Mouse (Mus musculus) MEL (cell line): Measurements from ENCODE around the gene Flna.

ENCODE experiments used
- CTCF ChIP-seq, 3 experiments: IDR thresholded peaks in 2 of 3; conservative IDR thresholded peaks in 1 of 3; 2 replicates each; pipeline ENCODE4 v1.5.1; 2011 to 2012; ENCODE audit warnings: low read length in 3 of 3, low read depth in 2 of 3, mild to moderate bottlenecking in 2 of 3, improper control_type of control experiment in 1 of 3, inconsistent platforms in 1 of 3, mixed read lengths in 1 of 3, moderate library complexity in 1 of 3; ENCODE audit not compliant: control insufficient read depth in 1 of 3, insufficient read depth in 1 of 3, poor library complexity in 1 of 3, severe bottlenecking in 1 of 3
- E2F4 ChIP-seq: IDR thresholded peaks from 2 replicates; pipeline ENCODE4 v1.6.1; 2011; ENCODE audit warnings: low read depth, low read length, improper control_type of control experiment, borderline replicate concordance
- POLR2A ChIP-seq, 2 experiments: IDR thresholded peaks; 2 replicates each; pipeline ENCODE4 v1.6.1; 2011 to 2012; ENCODE audit warnings: low read length in 2 of 2, mild to moderate bottlenecking in 2 of 2, control low read depth in 1 of 2, improper control_type of control experiment in 1 of 2, low read depth in 1 of 2, moderate library complexity in 1 of 2; ENCODE audit not compliant: control insufficient read depth in 1 of 2, insufficient read depth in 1 of 2, poor library complexity in 1 of 2
- UBTF ChIP-seq: IDR thresholded peaks from 2 replicates; pipeline ENCODE4 v1.6.1; 2012; ENCODE audit warnings: low read depth, mild to moderate bottlenecking, inconsistent platforms, low read length, improper control_type of control experiment, moderate library complexity, borderline replicate concordance; ENCODE audit not compliant: insufficient read depth
- ZKSCAN1 ChIP-seq: IDR thresholded peaks from 2 replicates; pipeline ENCODE4 v1.6.1; 2012; ENCODE audit warnings: low read depth, mild to moderate bottlenecking, inconsistent platforms, low read length, improper control_type of control experiment, moderate library complexity

- TF ChIP-seq E2F4 (no peak), ZKSCAN1 (no peak), UBTF (no peak), CTCF (IDR thresholded peaks at IDR 0.05 in 2 of 3, conservative IDR thresholded peaks at IDR 0.05 in 1 of 3; ENCODE audit: control insufficient read depth in 1 of 3, insufficient read depth in 1 of 3, low read depth in 2 of 3, low read length in 3 of 3, poor library complexity in 1 of 3, severe bottlenecking in 1 of 3) (peak in 2 of 3 experiments; percentile 21 to 37; a peak in 3 of 6 replicates), POLR2A (IDR thresholded peaks at IDR 0.05; ENCODE audit: control insufficient read depth in 1 of 2, insufficient read depth in 1 of 2, low read depth in 1 of 2, low read length in 2 of 2, poor library complexity in 1 of 2) (no peak)
These were observed at the start of gene Flna for GRCm38 (mm10) chrX:74249615-74250014.
